Mouse (Mus musculus) limb, embryonic 12.5 days (tissue): ENCODE measurements around the gene Chst5. TPM values are rescaled to one million over a fixed set of nuclear protein-coding genes. Genes with fewer than 3 reads are reported as not detected.

Source experiments
- polyA plus RNA-seq: library from polyadenylated mRNA; unstranded; fragments of >200 nt; fragmentation: Nextera tagmentation; extraction: Ambion mirVana; gene quantifications from 2 replicates; pipeline ENCODE4 v1.2.1, GENCODE M21; 2016

Chst5 gene
- polyA plus RNA-seq, 1 experiment from 2014 or later = 4.3 TPM

Other genes with a start within 250 kb of the Chst5 start
- not detected in 2 replicates for gene Ctrb1, start 219.4 kb downstream of the Chst5 start, polyA plus RNA-seq
- 39.5 and 39.7 TPM in 2 replicates for gene Bcar1, start 166.6 kb downstream of the Chst5 start, polyA plus RNA-seq
- 239 and 240 TPM in 2 replicates for gene Cfdp1, start 56.2 kb downstream of the Chst5 start, polyA plus RNA-seq
- gene Tmem170, start 33.7 kb downstream of the Chst5 start, polyA plus RNA-seq = 8.4 and 9.1 TPM in 2 replicates
- gene Tmem231, start 23.4 kb upstream of the Chst5 start, polyA plus RNA-seq = 20.9 and 23.4 TPM in 2 replicates
- gene Gabarapl2, start 30.3 kb upstream of the Chst5 start, polyA plus RNA-seq = 162 and 173 TPM in 2 replicates
- 13.4 and 13.5 TPM in 2 replicates for gene Adat1, start 81.9 kb upstream of the Chst5 start, polyA plus RNA-seq
- gene Kars, start 100.9 kb upstream of the Chst5 start, polyA plus RNA-seq = 237 and 240 TPM in 2 replicates
- 29.4 and 30.5 TPM in 2 replicates for gene Terf2ip, start 101.0 kb upstream of the Chst5 start, polyA plus RNA-seq
- 0.51 and 1.3 TPM in 2 replicates for gene Gm6793, start 104.6 kb upstream of the Chst5 start, polyA plus RNA-seq